Mouse (Mus musculus) intestine, postnatal 0 days (tissue): ENCODE measurements around the gene Sar1a. TPM values are rescaled to one million over a fixed set of nuclear protein-coding genes. Genes with fewer than 3 reads are reported as not detected.

ENCODE experiments used
- ATAC-seq: fragments of 200-750 bp; cut with Nextera tagmentation; 2 replicates; pipeline ENCODE4 v1.8.0; 2017; ENCODE audit warnings: mild to moderate bottlenecking, moderate TSS enrichment, moderate library complexity
- H3K27ac ChIP-seq: fragments of 300-500 bp; sonication (generic); 2 replicates; pipeline ENCODE4 v1.5.1; 2014; ENCODE audit warnings: mild to moderate bottlenecking, low read depth, low read length, moderate library complexity
- H3K27me3 ChIP-seq: fragments of 300-500 bp; sonication (generic); replicated peaks from 2 replicates; pipeline ENCODE4 v1.6.1; 2014; ENCODE audit warnings: low read length, mixed read lengths; ENCODE audit not compliant: control insufficient read depth, insufficient read depth
- H3K36me3 ChIP-seq: fragments of 300-500 bp; sonication (generic); 2 replicates; pipeline ENCODE4 v1.6.1; 2014; ENCODE audit warnings: mild to moderate bottlenecking, moderate library complexity; ENCODE audit not compliant: control insufficient read depth, insufficient read depth
- H3K4me1 ChIP-seq: fragments of 300-500 bp; sonication (generic); replicated peaks from 2 replicates; pipeline ENCODE4 v1.6.1; 2014; ENCODE audit warnings: antibody characterized with exemption, low read length, mixed read lengths; ENCODE audit not compliant: control insufficient read depth, insufficient read depth
- H3K4me2 ChIP-seq: fragments of 300-500 bp; sonication (generic); replicated peaks from 2 replicates; pipeline ENCODE4 v1.6.1; 2014; ENCODE audit warnings: low read depth, mild to moderate bottlenecking, moderate library complexity
- H3K4me3 ChIP-seq: fragments of 300-500 bp; sonication (generic); 2 replicates; pipeline ENCODE4 v1.5.1; 2014; ENCODE audit warnings: low read depth, low read length
- H3K9ac ChIP-seq: fragments of 300-500 bp; sonication (generic); 2 replicates; pipeline ENCODE4 v1.6.1; 2014; ENCODE audit warnings: mild to moderate bottlenecking, low read depth, low read length
- H3K9me3 ChIP-seq: fragments of 300-500 bp; sonication (generic); 2 replicates; pipeline ENCODE4 v1.6.1; 2016; ENCODE audit warnings: mixed run types; ENCODE audit not compliant: control insufficient read depth
- CTCF ChIP-seq: sonication (generic); IDR thresholded peaks from 2 replicates; pipeline ENCODE4 v1.5.1; 2016; ENCODE audit warnings: low read depth, mild to moderate bottlenecking, control low read depth, antibody characterized with exemption, moderate library complexity
- whole genome bisulfite sequencing: fragments of 180-500 bp; shearing (Covaris S2); extraction: QIAGEN DNeasy Blood & Tissue Kit; methylation state at CpG from one replicate; pipeline ENCODE4 v1.1.7; 2014; 5-methylcytosine and 5-hydroxymethylcytosine counted together
- polyA plus RNA-seq: library from polyadenylated mRNA; unstranded; fragments of >200 nt; fragmentation: Nextera tagmentation; extraction: Ambion mirVana; gene quantifications from 2 replicates; pipeline ENCODE4 v1.2.1, GENCODE M21; 2015

Sar1a gene
- polyA plus RNA-seq, 1 experiment from 2014 or later: 111 TPM

DNA sequence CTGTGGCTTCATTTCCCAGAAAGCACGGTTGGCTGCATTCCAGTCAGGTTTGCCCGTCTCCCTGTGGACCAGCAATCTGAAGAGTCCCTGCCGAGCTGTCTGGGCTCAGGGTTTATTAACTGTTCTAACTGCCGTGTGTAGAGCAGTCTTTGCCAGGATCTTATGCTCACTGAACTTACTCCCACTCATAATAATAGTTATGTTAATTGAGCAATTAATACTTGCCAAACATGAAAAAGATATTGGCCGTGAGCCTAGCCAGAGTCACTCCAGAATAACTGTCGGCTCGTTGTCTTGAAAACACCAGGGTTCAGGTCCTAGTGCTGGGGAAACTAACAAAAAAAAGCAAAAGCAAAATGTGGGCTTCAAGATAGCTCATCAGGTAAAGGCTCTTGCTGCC lies 10.8 kb upstream of the Sar1a start:
- WGBS: 82% methylated on average over 7 of the region's 7 CpGs
- TF ChIP-seq CTCF: no peak
- Histone ChIP-seq H3K4me3 (no peak overlapping the region), H3K27me3 (no peaks in the 10 kb centered on the region), H3K4me1 (no peaks in the 10 kb centered on the region), H3K9me3 (no peaks in the 10 kb centered on the region), H3K36me3 (peaks cover 63% of the 10 kb centered on the region), H3K27ac (no peak overlapping the region), H3K4me2 (no peak overlapping the region), H3K9ac (no peak overlapping the region)
- no peak for ATAC-seq

- ATAC-seq: no peak
- Histone ChIP-seq H3K9ac (no peak overlapping the region), H3K4me2 (no peak overlapping the region), H3K4me3 (no peak overlapping the region), H3K36me3 (peaks cover 69% of the 10 kb centered on the region), H3K9me3 (no peaks in the 10 kb centered on the region), H3K4me1 (no peaks in the 10 kb centered on the region), H3K27ac (no peak overlapping the region; the same call in 1 of the 2 replicates), H3K27me3 (no peaks in the 10 kb centered on the region)
- no peak for TF ChIP-seq CTCF
These were observed 10.2 kb upstream of the Sar1a start for GRCm38 (mm10) chr10:61669896-61670295.

DNA sequence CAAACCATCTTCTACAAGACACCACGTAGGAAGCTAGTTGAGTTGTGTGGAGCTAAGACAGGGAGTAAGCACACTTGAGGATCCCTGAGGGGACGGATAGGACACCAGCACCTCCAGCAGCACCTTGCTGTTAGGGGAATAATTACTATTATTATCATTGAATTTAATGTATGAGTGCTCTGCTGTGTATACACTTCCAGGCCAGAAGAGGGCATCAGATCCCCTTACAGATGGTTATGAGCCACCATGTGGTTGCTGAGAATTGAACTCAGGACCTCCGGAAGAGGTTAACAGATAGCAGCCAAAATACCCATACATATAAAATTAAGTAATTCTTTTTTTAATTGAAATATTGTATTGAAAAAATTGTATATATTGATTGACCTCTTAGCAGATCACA lies 9.3 kb upstream of the Sar1a start:
- H3K9ac ChIP-seq: no peak overlapping the region
- no peaks in the 10 kb centered on the region for H3K9me3 ChIP-seq
- peak; percentile 49 for TF ChIP-seq CTCF
- ATAC-seq: no peak
- WGBS: 91% methylated on average over 3 of the region's 3 CpGs
- H3K4me3 ChIP-seq: no peak overlapping the region
- no peak overlapping the region for H3K4me2 ChIP-seq
- no peaks in the 10 kb centered on the region for H3K4me1 ChIP-seq
- H3K27ac ChIP-seq: no peak overlapping the region
- H3K27me3 ChIP-seq: no peaks in the 10 kb centered on the region
- peaks cover 64% of the 10 kb centered on the region for H3K36me3 ChIP-seq

DNA sequence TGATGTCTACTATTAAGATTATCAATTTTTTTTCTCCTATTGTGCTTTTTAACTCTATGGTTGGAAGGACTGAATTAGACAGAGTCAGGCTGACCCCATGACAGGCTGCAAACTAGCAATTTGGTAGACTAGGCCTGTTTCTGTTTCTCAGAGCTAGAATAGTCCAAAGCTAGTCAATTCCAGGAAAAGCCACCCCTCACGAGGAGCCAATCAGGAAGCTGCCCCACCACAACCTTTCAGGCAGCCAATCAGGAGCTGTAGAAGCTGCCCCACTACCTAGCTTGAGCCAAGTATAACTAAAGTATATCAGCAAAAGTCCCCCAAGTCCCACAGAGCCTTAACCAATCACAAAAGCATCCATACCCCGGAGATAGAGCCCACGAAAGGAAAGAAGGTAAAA lies 4.2 kb upstream of the Sar1a start:
- peaks cover 22% of the 10 kb centered on the region for H3K36me3 ChIP-seq
- H3K4me3 ChIP-seq: no peak overlapping the region
- H3K9me3 ChIP-seq: no peaks in the 10 kb centered on the region
- no peak overlapping the region for H3K4me2 ChIP-seq
- ATAC-seq: no peak
- no peak overlapping the region for H3K9ac ChIP-seq
- WGBS: 81% methylated on average over 3 of the region's 3 CpGs
- H3K27me3 ChIP-seq: no peaks in the 10 kb centered on the region
- H3K4me1 ChIP-seq: no peaks in the 10 kb centered on the region
- H3K27ac ChIP-seq: no peak overlapping the region
- TF ChIP-seq CTCF: no peak

DNA sequence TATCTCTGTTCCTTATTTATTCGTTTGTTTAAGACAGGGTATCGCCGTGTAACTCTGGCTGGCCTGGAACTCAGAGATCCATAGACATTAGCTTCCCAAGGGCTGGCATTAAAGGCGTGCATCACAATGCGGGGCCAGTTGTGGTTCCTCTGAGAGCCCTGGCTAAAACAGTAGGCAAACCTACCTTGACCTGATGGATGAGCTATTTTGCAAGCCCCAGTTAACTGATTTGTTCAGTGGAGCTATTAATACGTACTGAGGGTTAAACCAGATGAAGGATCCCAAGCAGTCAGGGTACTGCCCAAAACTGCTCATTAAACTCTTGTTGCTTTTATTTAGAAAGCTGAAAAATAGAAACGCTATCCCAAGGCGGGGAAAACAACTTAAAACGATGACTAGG lies 554 bp upstream of the Sar1a start:
- Histone ChIP-seq H3K9me3 (no peaks in the 10 kb centered on the region), H3K36me3 (peaks cover 11% of the 10 kb centered on the region; the same call in 1 of the 2 replicates), H3K4me3 (peak overlapping the region; percentile 90), H3K27me3 (no peaks in the 10 kb centered on the region), H3K27ac (peak overlapping the region; percentile 37), H3K4me2 (peak overlapping the region; percentile 62), H3K9ac (peak overlapping the region; percentile 90), H3K4me1 (peaks cover 6% of the 10 kb centered on the region; the same call in 1 of the 2 replicates)
- no peak for TF ChIP-seq CTCF
- WGBS: 29% methylated on average over 9 of the region's 9 CpGs
- no peak for ATAC-seq

DNA sequence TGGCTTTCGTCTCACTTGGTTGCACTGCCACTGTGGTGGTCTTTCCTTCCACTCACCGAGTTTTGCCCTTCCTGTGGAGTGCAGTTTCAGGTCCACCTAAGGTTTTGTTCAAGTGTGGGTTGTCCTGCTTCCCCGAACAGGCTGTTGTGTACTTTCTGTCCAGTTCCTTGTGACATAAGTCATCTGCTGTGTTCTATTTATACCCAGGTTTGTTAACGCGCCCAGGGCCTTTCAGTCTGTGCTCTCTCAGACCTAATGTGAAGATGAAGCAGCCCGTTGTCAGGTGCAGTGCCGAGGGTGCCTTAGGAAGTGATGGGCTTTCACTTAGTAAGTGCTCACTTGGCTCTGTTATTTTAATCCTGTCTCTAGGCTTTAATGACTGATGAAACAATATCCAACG lies 9.3 kb downstream of the Sar1a start:
- Histone ChIP-seq H3K4me2 (no peak overlapping the region), H3K4me3 (no peak overlapping the region), H3K9me3 (no peaks in the 10 kb centered on the region), H3K27ac (no peak overlapping the region), H3K36me3 (peaks cover 73% of the 10 kb centered on the region), H3K27me3 (no peaks in the 10 kb centered on the region), H3K9ac (no peak overlapping the region), H3K4me1 (no peaks in the 10 kb centered on the region)
- ATAC-seq: no peak
- TF ChIP-seq CTCF: no peak
- WGBS: 89% methylated on average over 8 of the region's 8 CpGs

DNA sequence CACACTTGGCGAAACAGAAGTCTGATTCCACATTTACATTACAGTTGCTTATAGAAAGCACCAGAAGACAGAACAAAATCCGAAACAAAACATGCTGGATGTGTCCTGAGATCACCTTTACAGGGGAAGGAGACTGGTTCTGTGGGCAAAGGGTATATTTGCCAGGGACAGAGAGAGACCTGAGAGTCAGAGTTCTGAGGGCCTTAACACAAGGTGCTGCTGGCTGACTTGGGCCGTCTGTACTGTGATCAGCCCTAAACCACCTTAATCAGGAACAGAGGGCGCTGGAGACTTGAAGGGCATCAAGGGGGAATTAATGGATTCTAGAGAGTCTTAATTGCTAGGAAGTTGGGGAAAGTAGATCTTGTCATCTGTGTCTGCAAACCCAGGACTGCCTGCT lies 13.5 kb downstream of the Sar1a start:
- H3K27me3 ChIP-seq: no peaks in the 10 kb centered on the region
- peaks cover 42% of the 10 kb centered on the region for H3K36me3 ChIP-seq
- no peak for ATAC-seq
- no peaks in the 10 kb centered on the region for H3K9me3 ChIP-seq
- H3K4me1 ChIP-seq: peaks cover 7% of the 10 kb centered on the region; the same call in 1 of the 2 replicates
- H3K4me2 ChIP-seq: no peak overlapping the region
- no peak overlapping the region for H3K4me3 ChIP-seq
- WGBS: 73% methylated on average over 4 of the region's 4 CpGs
- H3K9ac ChIP-seq: no peak overlapping the region
- TF ChIP-seq CTCF: no peak
- no peak overlapping the region for H3K27ac ChIP-seq
